Mouse (Mus musculus) ovary, postnatal 10 days (tissue): Measurements from ENCODE around the gene Pex13.

Experiments
- DNase-seq: peaks from one replicate; pipeline ENCODE4 v3.0.0; 2022; ENCODE audit warnings: low spot score

Gene Pex13

GRCm38 (mm10) chr11:23665798-23666501 lies at the start of gene Pex13:
TSS of gene Pex13 (minus strand) at chr11:23665959.
- peak; percentile 84 for DNase-seq

GRCm38 (mm10) chr11:23712299-23712698 lies 46.5 kb upstream of the Pex13 start:
- DNase-seq, result no peak

- DNase-seq, result no peak
These were observed 39.0 kb upstream of the Pex13 start for GRCm38 (mm10) chr11:23704604-23705294.

GRCm38 (mm10) chr11:23701831-23702230 lies 36.1 kb upstream of the Pex13 start:
- no peak for DNase-seq

GRCm38 (mm10) chr11:23699414-23700095 lies 33.8 kb upstream of the Pex13 start:
- no peak for DNase-seq

GRCm38 (mm10) chr11:23698526-23698925 lies 32.8 kb upstream of the Pex13 start:
- DNase-seq, result no peak

GRCm38 (mm10) chr11:23695847-23696246 lies 30.1 kb upstream of the Pex13 start:
- DNase-seq, result no peak

GRCm38 (mm10) chr11:23693286-23693685 lies 27.5 kb upstream of the Pex13 start:
- no peak for DNase-seq

- DNase-seq, result no peak
These were observed 22.3 kb upstream of the Pex13 start for GRCm38 (mm10) chr11:23688060-23688459.

GRCm38 (mm10) chr11:23686671-23687070 lies 20.9 kb upstream of the Pex13 start:
- no peak for DNase-seq

- DNase-seq, result no peak
These were observed 16.8 kb upstream of the Pex13 start for GRCm38 (mm10) chr11:23682561-23682960.

GRCm38 (mm10) chr11:23680435-23680950 lies 14.7 kb upstream of the Pex13 start:
- no peak for DNase-seq

- DNase-seq, result peak; percentile 15
These were observed 13.4 kb upstream of the Pex13 start for GRCm38 (mm10) chr11:23679044-23679642.

GRCm38 (mm10) chr11:23676100-23676499 lies 10.3 kb upstream of the Pex13 start:
- no peak for DNase-seq

GRCm38 (mm10) chr11:23672256-23672749 lies 6.5 kb upstream of the Pex13 start:
- no peak for DNase-seq

- no peak for DNase-seq
These were observed 1.4 kb upstream of the Pex13 start for GRCm38 (mm10) chr11:23667128-23667527.

GRCm38 (mm10) chr11:23666526-23666925 lies 767 bp upstream of the Pex13 start:
- no peak for DNase-seq

- peak; percentile 21 for DNase-seq
These were observed 410 bp downstream of the Pex13 start, which contains the start of gene Pus10 for GRCm38 (mm10) chr11:23665311-23665786. TSS of gene Pus10 (plus strand) at chr11:23665674.

GRCm38 (mm10) chr11:23664232-23664631 lies 1.5 kb downstream of the Pex13 start:
- DNase-seq, result no peak

- DNase-seq, result no peak
These were observed 8.0 kb downstream of the Pex13 start for GRCm38 (mm10) chr11:23657791-23658190.

GRCm38 (mm10) chr11:23653666-23654065 lies 12.1 kb downstream of the Pex13 start:
- DNase-seq, result no peak

GRCm38 (mm10) chr11:23647835-23648234 lies 17.9 kb downstream of the Pex13 start:
- DNase-seq, result no peak
